Mouse (Mus musculus): ENCODE measurements around the gene Eif1.
A peak's percentile ranks its signal among the peaks of the same experiment; 100 is the strongest.
"Not testable (repeated sequence)": the region's sequence is repeated elsewhere in the genome, so short reads cannot be mapped to it uniquely, and the experiment has no call there.

Eif1 gene

GRCm38 (mm10) chr11:100352076-100352857, 32.6 kb downstream of the Eif1 start:
- DNase-seq (ENCODE audit: low spot score in 2 of 2) = no peak

GRCm38 (mm10) chr11:100355151-100355951, 35.7 kb downstream of the Eif1 start:
- peak; percentile 56 to 62 for DNase-seq (ENCODE audit: low spot score in 2 of 2)

- DNase-seq (ENCODE audit: low spot score in 2 of 2) = peak; percentile 57 to 71
These were observed 36.5 kb downstream of the Eif1 start, which contains the start of gene Hap1 for GRCm38 (mm10) chr11:100355972-100356818. Hap1 (minus strand) TSS chr11:100356128.

- DNase-seq (ENCODE audit: low spot score in 2 of 2) = no peak
These were observed 37.1 kb downstream of the Eif1 start for GRCm38 (mm10) chr11:100356819-100357211.

GRCm38 (mm10) chr11:100357408-100357807, 37.7 kb downstream of the Eif1 start:
- no peak for DNase-seq (ENCODE audit: low spot score in 2 of 2)

GRCm38 (mm10) chr11:100360175-100360574, 40.5 kb downstream of the Eif1 start:
- no peak for DNase-seq (ENCODE audit: low spot score in 2 of 2)

- not testable (repeated sequence) for DNase-seq (ENCODE audit: low spot score in 2 of 2)
These were observed 41.4 kb downstream of the Eif1 start for GRCm38 (mm10) chr11:100361059-100361458.

GRCm38 (mm10) chr11:100362209-100362978, 42.7 kb downstream of the Eif1 start:
- peak in 1 of 2 experiments; percentile 74 for DNase-seq (ENCODE audit: low spot score in 2 of 2)

GRCm38 (mm10) chr11:100362979-100363562, 43.4 kb downstream of the Eif1 start:
- peak in 1 of 2 experiments; percentile 48 for DNase-seq (ENCODE audit: low spot score in 2 of 2)

- no peak for DNase-seq (ENCODE audit: low spot score in 2 of 2)
These were observed 49.5 kb downstream of the Eif1 start for GRCm38 (mm10) chr11:100369145-100369544.

GRCm38 (mm10) chr11:100369822-100370221, 50.1 kb downstream of the Eif1 start:
- no peak for DNase-seq (ENCODE audit: low spot score in 2 of 2)

All from frontal cortex, postnatal 10 days (tissue).